Mouse (Mus musculus): ENCODE measurements around the gene Adamtsl2.

GRCm38 (mm10) chr2:27119766-27120165 lies 40.6 kb downstream of the Adamtsl2 start:
- no peak for TF ChIP-seq E2F4 (IDR thresholded peaks at IDR 0.05; ENCODE audit: insufficient replicate concordance, low read depth, low read length)
- TF ChIP-seq ZNF384 (IDR thresholded peaks at IDR 0.05; ENCODE audit: low read depth, low read length), result no peak
- TF ChIP-seq CTCF (conservative IDR thresholded peaks at IDR 0.05 in 1 of 2, IDR thresholded peaks at IDR 0.05 in 1 of 2; ENCODE audit: low read depth in 2 of 2, low read length in 2 of 2), result no peak
- no peak for TF ChIP-seq NELFE (IDR thresholded peaks at IDR 0.05; ENCODE audit: low read depth, low read length)
- no peak for TF ChIP-seq POLR2A (IDR thresholded peaks at IDR 0.05; ENCODE audit: low read depth, low read length)
- no peak for TF ChIP-seq RAD21 (IDR thresholded peaks at IDR 0.05; ENCODE audit: low read depth, low read length)
- TF ChIP-seq IRF4 (IDR thresholded peaks at IDR 0.05; ENCODE audit: low read depth, low read length), result no peak

Data from CH12.LX (cell line).